Mouse (Mus musculus) thymus, adult 2 months (tissue): ENCODE measurements at regions not wholly inside any gene's neighbourhood (a gene's known extent, or its start where the extent isn't known, plus 50 kb on each side); places are given as distances from the start of the nearest gene placed in this dataset.

ENCODE experiments used
- CTCF ChIP-seq: fragments of 200-500 bp; IDR thresholded peaks from 2 replicates; pipeline ENCODE4 v1.5.1; 2012; ENCODE audit warnings: mild to moderate bottlenecking, control low read depth, low read length, moderate library complexity, borderline replicate concordance; ENCODE audit not compliant: control insufficient read depth, poor library complexity, insufficient read depth; ENCODE audit errors: extremely low read depth
- POLR2A ChIP-seq: fragments of 200-500 bp; IDR thresholded peaks from 2 replicates; pipeline ENCODE4 v1.6.1; 2012; ENCODE audit warnings: mild to moderate bottlenecking, low read length, control low read depth, moderate library complexity; ENCODE audit not compliant: control insufficient read depth, poor library complexity, insufficient read depth; ENCODE audit errors: extremely low read depth

GRCm38 (mm10) chr4:142302041-142302723, 63.0 kb upstream of the Kazn start:
- TF ChIP-seq CTCF (no peak), POLR2A (no peak)
